Mouse (Mus musculus) ES-Bruce4 (cell line): ENCODE measurements around the gene Nme9.

Experiments used
- CTCF ChIP-seq: IDR thresholded peaks from one replicate; pipeline ENCODE4 v1.8.1; 2011; ENCODE audit warnings: low read depth, low read length
- EP300 ChIP-seq: IDR thresholded peaks from 2 replicates; pipeline ENCODE4 v1.6.1; 2011; ENCODE audit warnings: low read depth, low read length; ENCODE audit not compliant: insufficient read depth
- POLR2A ChIP-seq: IDR thresholded peaks from one replicate; pipeline ENCODE4 v1.8.1; 2011; ENCODE audit warnings: low read length; ENCODE audit not compliant: insufficient read depth

GRCm38 (mm10) chr9:99468572-99468971 is 17.3 kb downstream of the Nme9 start:
- TF ChIP-seq CTCF (no peak), POLR2A (no peak), EP300 (no peak)
